Mouse (Mus musculus): ENCODE data around the gene Cacna1d. TPM values are rescaled to one million over a fixed set of nuclear protein-coding genes. Genes with fewer than 3 reads are reported as not detected.
A peak's percentile ranks its signal among the peaks of the same experiment; 100 is the strongest.

Gene Cacna1d
- polyA plus RNA-seq, 1 experiment from 2014 or later, result 1.4 TPM

GRCm38 (mm10) chr14:30354127-30354463, 137.2 kb downstream of the Cacna1d start:
- 4% methylated on average over 8 of the region's 8 CpGs for WGBS
- H3K9me3 ChIP-seq (ENCODE audit: control insufficient read depth, low read length), result no peaks in the 10 kb centered on the region
- ATAC-seq (ENCODE audit: insufficient read depth, low FRiP score, low TSS enrichment) (0 out of 2 replicates have a peak, but pooled peaks have one; percentile 6), DNase-seq (ENCODE audit: low spot score) (no peak)
- no peak overlapping the region; the same call in 1 of the 2 replicates for H3K9ac ChIP-seq (ENCODE audit: low read length)
- H3K36me3 ChIP-seq (ENCODE audit: control insufficient read depth, insufficient read depth, low read length), result no peaks in the 10 kb centered on the region
- H3K4me1 ChIP-seq (ENCODE audit: control insufficient read depth, insufficient read depth, low read length), result 0 out of 2 replicates have a peak, but pooled peaks cover 3% of the 10 kb centered on the region
- no peak overlapping the region for H3K27ac ChIP-seq (ENCODE audit: low read depth, low read length)
- peak overlapping the region; percentile 64 for H3K4me3 ChIP-seq (ENCODE audit: low read depth, low read length)
- peaks cover 25% of the 10 kb centered on the region for H3K27me3 ChIP-seq (ENCODE audit: control insufficient read depth, insufficient read depth, low read length)
- H3K4me2 ChIP-seq (ENCODE audit: low read depth), result peak overlapping the region; percentile 79

DNA sequence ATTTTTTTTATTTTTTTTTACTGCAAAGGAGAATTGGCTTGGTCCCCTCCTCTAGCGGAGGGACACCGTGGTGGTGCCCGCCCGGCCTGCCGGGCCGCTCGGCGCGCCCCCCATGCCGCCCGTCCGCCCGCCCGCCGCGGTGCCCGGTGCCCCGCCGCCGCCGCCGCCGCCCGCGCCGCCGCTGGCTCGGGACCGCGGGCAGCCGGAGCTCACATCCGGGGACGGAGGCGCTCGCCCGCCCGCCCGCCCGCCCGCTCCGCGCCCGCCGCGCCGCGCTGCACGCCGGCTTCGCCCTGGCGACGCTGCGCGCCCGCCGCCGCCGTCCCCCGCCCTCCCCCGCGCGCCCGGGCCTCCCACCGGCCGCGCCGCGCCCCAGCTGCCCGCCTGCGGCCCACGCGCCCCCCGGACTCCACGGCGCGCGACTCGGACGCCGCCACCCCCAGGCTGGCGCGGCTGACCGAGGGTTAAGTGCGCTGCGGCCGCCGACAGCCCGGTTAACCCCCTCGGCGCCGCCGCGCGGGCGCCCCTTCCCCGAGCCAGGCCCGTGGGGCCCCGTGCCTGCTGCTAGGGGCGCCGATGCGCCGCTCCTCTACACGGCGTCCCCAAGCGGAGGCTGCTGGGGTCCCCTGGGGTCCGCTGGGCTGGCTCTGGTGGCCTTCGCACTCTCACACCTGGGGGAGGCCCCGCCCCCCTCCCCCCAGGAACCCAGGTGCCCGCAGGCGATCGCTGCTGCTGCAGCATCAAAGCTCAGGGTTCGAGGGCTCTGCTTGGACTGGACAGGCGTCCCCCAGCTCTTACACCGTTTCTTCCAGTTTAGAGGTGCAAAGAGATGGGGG, 137.7 kb downstream of the Cacna1d start:
- DNase-seq (ENCODE audit: low spot score), result peak; percentile 63
- Histone ChIP-seq H3K4me2 (ENCODE audit: low read depth) (peak overlapping the region; percentile 79), H3K9me3 (ENCODE audit: control insufficient read depth, low read length) (no peaks in the 10 kb centered on the region), H3K9ac (ENCODE audit: low read length) (peak overlapping the region; percentile 72), H3K36me3 (ENCODE audit: control insufficient read depth, insufficient read depth, low read length) (no peaks in the 10 kb centered on the region), H3K27me3 (ENCODE audit: control insufficient read depth, insufficient read depth, low read length) (peaks cover 25% of the 10 kb centered on the region), H3K4me1 (ENCODE audit: control insufficient read depth, insufficient read depth, low read length) (0 out of 2 replicates have a peak, but pooled peaks cover 3% of the 10 kb centered on the region), H3K4me3 (ENCODE audit: low read depth, low read length) (peak overlapping the region; percentile 64), H3K27ac (ENCODE audit: low read depth, low read length) (no peak overlapping the region)
- ATAC-seq (ENCODE audit: insufficient read depth, low FRiP score, low TSS enrichment), result peak; percentile 69; the same call in 1 of the 2 replicates
- WGBS, result 1% methylated on average over 19 of the region's 114 CpGs

GRCm38 (mm10) chr14:30352951-30353270, 138.3 kb downstream of the Cacna1d start:
- Histone ChIP-seq H3K27ac (ENCODE audit: low read depth, low read length) (no peak overlapping the region), H3K4me1 (ENCODE audit: control insufficient read depth, insufficient read depth, low read length) (0 out of 2 replicates have a peak, but pooled peaks cover 3% of the 10 kb centered on the region), H3K36me3 (ENCODE audit: control insufficient read depth, insufficient read depth, low read length) (no peaks in the 10 kb centered on the region), H3K27me3 (ENCODE audit: control insufficient read depth, insufficient read depth, low read length) (peaks cover 25% of the 10 kb centered on the region), H3K9ac (ENCODE audit: low read length) (peak overlapping the region; percentile 72), H3K9me3 (ENCODE audit: control insufficient read depth, low read length) (no peaks in the 10 kb centered on the region), H3K4me3 (ENCODE audit: low read depth, low read length) (peak overlapping the region; percentile 64), H3K4me2 (ENCODE audit: low read depth) (peak overlapping the region; percentile 79)
- under 1% methylated on average over 10 of the region's 10 CpGs for WGBS
- ATAC-seq (ENCODE audit: insufficient read depth, low FRiP score, low TSS enrichment) (no peak), DNase-seq (ENCODE audit: low spot score) (peak; percentile 13)

GRCm38 (mm10) chr14:30352061-30352950, 138.9 kb downstream of the Cacna1d start:
- H3K27ac ChIP-seq (ENCODE audit: low read depth, low read length), result no peak overlapping the region
- H3K4me3 ChIP-seq (ENCODE audit: low read depth, low read length), result peak overlapping the region; percentile 64
- ATAC-seq (ENCODE audit: insufficient read depth, low FRiP score, low TSS enrichment), result 0 out of 2 replicates have a peak, but pooled peaks have one; percentile 31
- 3% methylated on average over 31 of the region's 31 CpGs for whole genome bisulfite sequencing
- no peak overlapping the region; the same call in 1 of the 2 replicates for H3K9ac ChIP-seq (ENCODE audit: low read length)
- peak overlapping the region; percentile 79 for H3K4me2 ChIP-seq (ENCODE audit: low read depth)
- no peaks in the 10 kb centered on the region for H3K9me3 ChIP-seq (ENCODE audit: control insufficient read depth, low read length)
- H3K27me3 ChIP-seq (ENCODE audit: control insufficient read depth, insufficient read depth, low read length), result peaks cover 25% of the 10 kb centered on the region
- H3K36me3 ChIP-seq (ENCODE audit: control insufficient read depth, insufficient read depth, low read length), result no peaks in the 10 kb centered on the region
- H3K4me1 ChIP-seq (ENCODE audit: control insufficient read depth, insufficient read depth, low read length), result 0 out of 2 replicates have a peak, but pooled peaks cover 3% of the 10 kb centered on the region
- DNase-seq (ENCODE audit: low spot score), result peak; percentile 33

GRCm38 (mm10) chr14:30350285-30350684, 141.0 kb downstream of the Cacna1d start:
- no peak for ATAC-seq (ENCODE audit: insufficient read depth, low FRiP score, low TSS enrichment)
- 0 out of 2 replicates have a peak, but pooled peaks cover 3% of the 10 kb centered on the region for H3K4me1 ChIP-seq (ENCODE audit: control insufficient read depth, insufficient read depth, low read length)
- 84% methylated on average over 6 of the region's 6 CpGs for WGBS
- no peak overlapping the region for H3K9ac ChIP-seq (ENCODE audit: low read length)
- H3K4me3 ChIP-seq (ENCODE audit: low read depth, low read length), result no peak overlapping the region
- DNase-seq (ENCODE audit: low spot score), result no peak
- H3K27ac ChIP-seq (ENCODE audit: low read depth, low read length), result no peak overlapping the region
- H3K4me2 ChIP-seq (ENCODE audit: low read depth), result no peak overlapping the region
- H3K27me3 ChIP-seq (ENCODE audit: control insufficient read depth, insufficient read depth, low read length), result peaks cover 25% of the 10 kb centered on the region
- H3K36me3 ChIP-seq (ENCODE audit: control insufficient read depth, insufficient read depth, low read length), result no peaks in the 10 kb centered on the region
- H3K9me3 ChIP-seq (ENCODE audit: control insufficient read depth, low read length), result no peaks in the 10 kb centered on the region

GRCm38 (mm10) chr14:30344948-30345865, 146.0 kb downstream of the Cacna1d start:
- no peaks in the 10 kb centered on the region for H3K9me3 ChIP-seq (ENCODE audit: control insufficient read depth, low read length)
- H3K27me3 ChIP-seq (ENCODE audit: control insufficient read depth, insufficient read depth, low read length), result no peaks in the 10 kb centered on the region
- H3K27ac ChIP-seq (ENCODE audit: low read depth, low read length), result no peak overlapping the region
- no peak overlapping the region for H3K9ac ChIP-seq (ENCODE audit: low read length)
- H3K4me2 ChIP-seq (ENCODE audit: low read depth), result no peak overlapping the region
- H3K4me3 ChIP-seq (ENCODE audit: low read depth, low read length), result no peak overlapping the region
- no peaks in the 10 kb centered on the region for H3K4me1 ChIP-seq (ENCODE audit: control insufficient read depth, insufficient read depth, low read length)
- 86% methylated on average over 8 of the region's 8 CpGs for WGBS
- DNase-seq (ENCODE audit: low spot score) (no peak), ATAC-seq (ENCODE audit: insufficient read depth, low FRiP score, low TSS enrichment) (no peak)
- H3K36me3 ChIP-seq (ENCODE audit: control insufficient read depth, insufficient read depth, low read length), result no peaks in the 10 kb centered on the region

DNA sequence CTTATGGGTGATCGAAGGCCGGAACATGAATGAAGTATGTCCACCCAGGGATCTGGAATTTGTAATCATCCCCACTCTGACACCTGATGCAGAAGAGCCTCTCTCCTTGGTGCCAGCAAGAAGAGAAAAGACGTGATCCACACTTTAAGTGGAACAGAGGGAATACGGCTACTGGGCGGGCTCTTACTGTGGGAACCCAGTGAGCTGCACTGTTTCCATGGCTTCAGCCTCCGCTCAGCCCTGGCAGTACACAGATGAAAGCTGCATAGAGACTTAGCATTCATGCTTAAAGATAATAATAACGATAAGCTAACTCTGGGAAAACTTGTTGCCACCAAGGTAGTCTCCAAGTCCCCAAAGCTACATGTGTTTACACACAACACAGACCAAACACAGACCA, 147.5 kb downstream of the Cacna1d start:
- H3K9ac ChIP-seq (ENCODE audit: low read length), result no peak overlapping the region
- DNase-seq (ENCODE audit: low spot score), result no peak
- 93% methylated on average over 7 of the region's 7 CpGs for WGBS

More for the DNA sequence above, 147.5 kb downstream of the Cacna1d start:
- Histone ChIP-seq H3K4me3 (ENCODE audit: low read depth, low read length) (no peak overlapping the region), H3K36me3 (ENCODE audit: control insufficient read depth, insufficient read depth, low read length) (no peaks in the 10 kb centered on the region), H3K27ac (ENCODE audit: low read depth, low read length) (no peak overlapping the region), H3K27me3 (ENCODE audit: control insufficient read depth, insufficient read depth, low read length) (no peaks in the 10 kb centered on the region), H3K9me3 (ENCODE audit: control insufficient read depth, low read length) (no peaks in the 10 kb centered on the region), H3K4me1 (ENCODE audit: control insufficient read depth, insufficient read depth, low read length) (no peaks in the 10 kb centered on the region), H3K4me2 (ENCODE audit: low read depth) (no peak overlapping the region)
- ATAC-seq (ENCODE audit: insufficient read depth, low FRiP score, low TSS enrichment), result no peak

All from neural tube, embryonic 11.5 days (tissue).